Mouse (Mus musculus) midbrain, postnatal 0 days (tissue): ENCODE measurements at regions not wholly inside any gene's neighbourhood (a gene's known extent, or its start where the extent isn't known, plus 50 kb on each side); places are given as distances from the start of the nearest gene placed in this dataset.
A peak's percentile ranks its signal among the peaks of the same experiment; 100 is the strongest.

ENCODE experiments used
- ATAC-seq: fragments of 200-750 bp; cut with Nextera tagmentation; 2 replicates; pipeline ENCODE4 v1.8.0; 2017; ENCODE audit warnings: moderate number of reproducible peaks, mild to moderate bottlenecking, moderate TSS enrichment, moderate library complexity; ENCODE audit not compliant: low FRiP score
- DNase-seq: peaks from one replicate; pipeline ENCODE4 v3.0.0-alpha.2; 2015; ENCODE audit warnings: low spot score
- H3K27ac ChIP-seq: fragments of 300-500 bp; sonication (generic); 2 replicates; pipeline ENCODE4 v1.5.1; 2014; ENCODE audit warnings: low read depth, mild to moderate bottlenecking, low read length, mixed read lengths
- H3K27me3 ChIP-seq: fragments of 300-500 bp; sonication (generic); 2 replicates; pipeline ENCODE4 v1.6.1; 2014; ENCODE audit warnings: low read length, control low read depth, mixed read lengths; ENCODE audit not compliant: insufficient read depth
- H3K36me3 ChIP-seq: fragments of 300-500 bp; sonication (generic); 2 replicates; pipeline ENCODE4 v1.6.1; 2014; ENCODE audit warnings: low read length, control low read depth, mixed read lengths; ENCODE audit not compliant: insufficient read depth
- H3K4me1 ChIP-seq: fragments of 300-500 bp; sonication (generic); 2 replicates; pipeline ENCODE4 v1.6.1; 2014; ENCODE audit warnings: mild to moderate bottlenecking, control low read depth, antibody characterized with exemption, low read length, mixed read lengths; ENCODE audit not compliant: insufficient read depth
- H3K4me2 ChIP-seq: fragments of 300-500 bp; sonication (generic); 2 replicates; pipeline ENCODE4 v1.6.1; 2014; ENCODE audit warnings: low read depth, mild to moderate bottlenecking, low read length, mixed read lengths; ENCODE audit not compliant: poor library complexity, severe bottlenecking
- H3K4me3 ChIP-seq: fragments of 300-500 bp; sonication (generic); 2 replicates; pipeline ENCODE4 v1.5.1; 2014; ENCODE audit warnings: low read depth, mild to moderate bottlenecking, low read length, moderate library complexity
- H3K9ac ChIP-seq: fragments of 300-500 bp; sonication (generic); replicated peaks from 2 replicates; pipeline ENCODE4 v1.6.1; 2014; ENCODE audit warnings: mild to moderate bottlenecking, low read length, moderate library complexity, mixed read lengths; ENCODE audit not compliant: poor library complexity, severe bottlenecking
- H3K9me3 ChIP-seq: fragments of 300-500 bp; sonication (generic); 2 replicates; pipeline ENCODE4 v1.6.1; 2016; ENCODE audit warnings: low read length, control low read depth
- CTCF ChIP-seq: IDR thresholded peaks from 2 replicates; pipeline ENCODE4 v1.5.1; 2016; ENCODE audit warnings: antibody characterized with exemption, mild to moderate bottlenecking
- WGBS: fragments of 180-500 bp; shearing (Covaris S2); extraction: QIAGEN DNeasy Blood & Tissue Kit; methylation state at CpG from one replicate; pipeline ENCODE4 v1.1.7; 2014; 5-methylcytosine and 5-hydroxymethylcytosine counted together

DNA sequence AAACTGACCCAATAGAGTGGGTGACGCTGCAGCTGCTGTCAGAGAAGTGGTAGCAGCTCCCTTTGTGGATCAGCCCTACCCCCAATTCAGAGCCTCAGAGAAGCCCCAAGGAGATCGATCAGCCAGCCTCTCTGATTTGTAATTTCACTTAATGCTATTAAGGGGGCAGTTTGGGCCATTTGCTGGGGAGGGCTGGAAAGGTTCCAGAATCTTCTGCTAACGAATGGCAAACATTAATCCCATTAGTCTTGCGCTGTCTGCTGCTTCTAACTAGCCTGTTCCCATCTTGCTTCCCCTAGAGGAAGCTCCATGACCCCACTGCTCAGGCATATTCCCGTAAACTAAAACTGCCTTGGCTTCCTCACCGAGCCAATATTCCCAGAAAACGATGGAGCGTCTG lies 59.9 kb upstream of the Lrrn2 start:
- H3K36me3 ChIP-seq: no peaks in the 10 kb centered on the region
- no peaks in the 10 kb centered on the region; the same call in 1 of the 2 replicates for H3K4me1 ChIP-seq
- H3K27ac ChIP-seq: no peak overlapping the region
- H3K27me3 ChIP-seq: no peaks in the 10 kb centered on the region
- no peak overlapping the region for H3K9ac ChIP-seq
- TF ChIP-seq CTCF: no peak
- H3K9me3 ChIP-seq: no peaks in the 10 kb centered on the region
- ATAC-seq (no peak), DNase-seq (peak; percentile 42)
- H3K4me3 ChIP-seq: no peak overlapping the region
- 36% methylated on average over 8 of the region's 8 CpGs for WGBS
- H3K4me2 ChIP-seq: no peak overlapping the region

DNA sequence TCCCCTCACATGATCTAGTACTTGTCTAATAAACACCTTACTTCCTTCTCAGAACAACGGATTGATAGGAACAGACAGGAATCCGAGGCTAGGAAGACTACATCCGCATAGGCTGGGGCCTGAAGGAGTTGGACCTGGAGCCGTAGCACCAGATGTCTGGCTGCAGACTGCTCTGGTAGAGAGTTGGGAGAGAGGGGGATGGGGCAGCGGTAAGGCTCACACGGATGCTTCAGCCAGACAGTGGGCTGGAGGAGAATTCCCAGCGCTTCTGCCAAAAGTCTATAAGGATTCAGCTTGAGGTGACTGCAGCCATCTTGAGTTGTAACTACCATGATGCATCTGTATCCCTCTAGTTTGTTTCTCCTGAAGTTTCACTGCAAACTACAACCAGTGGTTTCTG lies 61.8 kb upstream of the Lrrn2 start:
- Histone ChIP-seq H3K4me1 (no peaks in the 10 kb centered on the region; the same call in 1 of the 2 replicates), H3K4me3 (no peak overlapping the region), H3K36me3 (no peaks in the 10 kb centered on the region), H3K4me2 (no peak overlapping the region), H3K9me3 (no peaks in the 10 kb centered on the region), H3K27me3 (no peaks in the 10 kb centered on the region), H3K9ac (no peak overlapping the region), H3K27ac (no peak overlapping the region)
- ATAC-seq: no peak
- DNase-seq: no peak
- 52% methylated on average over 7 of the region's 7 CpGs for WGBS
- no peak for TF ChIP-seq CTCF

DNA sequence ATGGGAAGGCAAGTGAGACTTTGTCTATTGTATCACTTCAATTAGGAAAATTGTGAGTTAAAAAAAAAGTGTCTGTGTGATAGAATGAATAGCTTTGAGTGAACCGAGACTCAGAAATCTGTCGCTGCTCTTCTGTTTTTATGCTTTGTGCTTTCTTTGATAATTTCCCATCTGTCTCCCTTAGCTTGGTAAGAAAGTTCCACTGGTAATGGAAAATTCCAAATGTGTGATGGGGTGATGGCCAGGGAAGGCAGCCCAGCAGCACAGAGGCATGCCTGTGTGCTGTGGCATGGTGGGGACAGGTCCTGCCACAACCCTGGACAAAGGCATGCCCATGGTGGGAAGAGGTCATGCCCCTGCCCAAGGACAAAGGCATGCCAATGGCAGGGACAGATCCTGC lies 62.7 kb upstream of the Lrrn2 start:
- 83% methylated on average over 2 of the region's 2 CpGs for whole genome bisulfite sequencing
- Histone ChIP-seq H3K4me1 (no peaks in the 10 kb centered on the region; the same call in 1 of the 2 replicates), H3K9ac (no peak overlapping the region), H3K4me3 (no peak overlapping the region), H3K27me3 (no peaks in the 10 kb centered on the region), H3K4me2 (no peak overlapping the region), H3K9me3 (no peaks in the 10 kb centered on the region), H3K36me3 (no peaks in the 10 kb centered on the region), H3K27ac (no peak overlapping the region)
- ATAC-seq (no peak), DNase-seq (no peak)
- TF ChIP-seq CTCF: no peak

DNA sequence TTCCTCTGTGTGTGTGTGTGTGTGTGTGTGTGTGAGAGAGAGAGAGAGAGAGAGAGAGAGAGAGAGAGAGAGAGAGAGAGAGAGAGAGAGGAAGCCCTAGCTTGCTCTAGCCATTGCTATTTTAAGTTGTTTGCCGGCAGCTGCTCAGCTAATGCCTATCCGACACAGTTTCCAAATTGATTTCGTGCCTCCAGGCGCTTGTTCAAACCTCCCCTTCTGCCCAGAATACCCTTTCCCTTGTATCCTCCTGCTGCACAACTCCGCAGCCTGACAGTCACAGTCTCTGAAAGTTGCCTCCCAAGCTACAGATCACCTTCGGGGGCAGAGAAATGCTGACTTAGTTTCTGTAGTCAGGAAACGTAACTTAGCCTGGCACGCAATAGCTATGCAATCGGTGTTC lies 63.9 kb upstream of the Nfasc start:
- H3K9me3 ChIP-seq: no peaks in the 10 kb centered on the region
- DNase-seq (peak; percentile 34), ATAC-seq (no peak)
- H3K36me3 ChIP-seq: no peaks in the 10 kb centered on the region
- no peaks in the 10 kb centered on the region for H3K27me3 ChIP-seq
- no peak for TF ChIP-seq CTCF
- H3K27ac ChIP-seq: no peak overlapping the region
- H3K4me2 ChIP-seq: no peak overlapping the region
- no peak overlapping the region for H3K4me3 ChIP-seq
- H3K9ac ChIP-seq: no peak overlapping the region
- peaks cover 1% of the 10 kb centered on the region; the same call in 1 of the 2 replicates for H3K4me1 ChIP-seq
- WGBS: 39% methylated on average over 9 of the region's 9 CpGs

DNA sequence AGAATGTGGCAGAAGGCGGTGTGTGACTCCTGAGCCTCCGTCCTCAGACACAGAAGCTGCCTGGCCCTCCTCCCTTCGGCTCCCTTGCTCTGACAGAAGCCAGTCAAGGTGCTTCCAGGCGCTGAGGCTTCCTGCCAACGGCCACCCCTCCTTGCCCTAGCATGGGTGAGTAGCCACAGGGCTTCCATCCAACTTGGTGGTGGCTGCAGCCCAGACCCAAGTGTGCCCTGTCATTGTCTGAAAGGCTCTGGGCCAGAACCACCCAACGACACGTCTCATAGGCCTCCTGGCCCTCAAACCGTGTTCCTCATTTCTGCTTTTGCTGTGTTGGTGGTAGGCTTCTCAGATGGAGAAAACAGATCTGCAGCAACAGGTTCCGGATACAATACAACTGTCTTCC lies 62.2 kb upstream of the Nfasc start:
- Histone ChIP-seq H3K27ac (no peak overlapping the region), H3K9me3 (no peaks in the 10 kb centered on the region), H3K9ac (no peak overlapping the region), H3K4me1 (peaks cover 4% of the 10 kb centered on the region; the same call in 1 of the 2 replicates), H3K4me3 (no peak overlapping the region), H3K4me2 (no peak overlapping the region), H3K36me3 (no peaks in the 10 kb centered on the region), H3K27me3 (no peaks in the 10 kb centered on the region)
- 81% methylated on average over 9 of the region's 9 CpGs for WGBS
- ATAC-seq (no peak), DNase-seq (peak; percentile 41)
- TF ChIP-seq CTCF: no peak

DNA sequence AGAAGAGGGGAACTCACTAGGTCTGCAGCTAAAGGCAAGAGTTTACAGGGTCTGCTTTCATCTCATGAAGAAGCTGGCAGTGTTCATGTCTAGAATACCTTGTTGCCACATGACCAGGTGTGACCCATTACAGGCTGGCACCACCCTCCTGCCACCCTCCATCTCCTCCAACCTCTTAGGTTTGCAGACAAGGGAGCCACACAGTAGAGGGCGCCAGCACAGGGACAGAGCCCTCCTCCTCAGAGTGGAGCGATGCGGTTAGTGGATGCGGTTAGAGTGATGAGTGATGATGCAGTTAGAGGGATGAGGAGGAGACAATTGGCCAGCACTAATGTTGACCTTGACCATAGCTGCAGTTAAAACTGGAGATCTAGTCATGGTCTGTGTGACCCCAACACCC lies 60.8 kb upstream of the Nfasc start:
- peaks cover 4% of the 10 kb centered on the region; the same call in 1 of the 2 replicates for H3K4me1 ChIP-seq
- H3K27ac ChIP-seq: no peak overlapping the region
- H3K27me3 ChIP-seq: no peaks in the 10 kb centered on the region
- ATAC-seq: no peak
- WGBS: 40% methylated on average over 4 of the region's 4 CpGs
- no peak overlapping the region for H3K9ac ChIP-seq
- H3K9me3 ChIP-seq: no peaks in the 10 kb centered on the region
- peak; percentile 59 for TF ChIP-seq CTCF
- no peak for DNase-seq
- no peak overlapping the region for H3K4me3 ChIP-seq
- H3K36me3 ChIP-seq: no peaks in the 10 kb centered on the region
- H3K4me2 ChIP-seq: no peak overlapping the region
